Mouse (Mus musculus) MEL (cell line): ENCODE results near the gene Fyn.

Source experiments
- CHD1 ChIP-seq: IDR thresholded peaks from 2 replicates; pipeline ENCODE4 v1.6.1; 2012; ENCODE audit warnings: low read depth, mild to moderate bottlenecking, inconsistent platforms, low read length, improper control_type of control experiment
- CTCF ChIP-seq, 3 experiments: IDR thresholded peaks in 2 of 3; conservative IDR thresholded peaks in 1 of 3; 2 replicates each; pipeline ENCODE4 v1.5.1; 2011 to 2012; ENCODE audit warnings: low read length in 3 of 3, low read depth in 2 of 3, mild to moderate bottlenecking in 2 of 3, improper control_type of control experiment in 1 of 3, inconsistent platforms in 1 of 3, mixed read lengths in 1 of 3, moderate library complexity in 1 of 3; ENCODE audit not compliant: control insufficient read depth in 1 of 3, insufficient read depth in 1 of 3, poor library complexity in 1 of 3, severe bottlenecking in 1 of 3
- E2F4 ChIP-seq: IDR thresholded peaks from 2 replicates; pipeline ENCODE4 v1.6.1; 2011; ENCODE audit warnings: low read depth, low read length, improper control_type of control experiment, borderline replicate concordance
- EP300 ChIP-seq, 2 experiments: IDR thresholded peaks; 2 replicates each; pipeline ENCODE4 v1.6.1; 2011; ENCODE audit warnings: improper control_type of control experiment in 2 of 2, low read length in 2 of 2, low read depth in 1 of 2, mild to moderate bottlenecking in 1 of 2
- ETS1 ChIP-seq: IDR thresholded peaks from 2 replicates; pipeline ENCODE4 v1.6.1; 2012; ENCODE audit warnings: low read depth, mild to moderate bottlenecking, inconsistent platforms, low read length, improper control_type of control experiment, moderate library complexity
- GATA1 ChIP-seq: IDR thresholded peaks from 2 replicates; pipeline ENCODE4 v1.6.1; 2011; ENCODE audit warnings: low read depth, low read length, improper control_type of control experiment
- MAX ChIP-seq: IDR thresholded peaks from 2 replicates; pipeline ENCODE4 v1.6.1; 2011; ENCODE audit warnings: low read length, improper control_type of control experiment
- MYC ChIP-seq: IDR thresholded peaks from 2 replicates; pipeline ENCODE4 v1.6.1; 2011; ENCODE audit warnings: low read depth, mild to moderate bottlenecking, low read length, improper control_type of control experiment, moderate library complexity
- NELFE ChIP-seq: IDR thresholded peaks from 2 replicates; pipeline ENCODE4 v1.6.1; 2011; ENCODE audit warnings: low read depth, low read length, improper control_type of control experiment
- POLR2A ChIP-seq, 2 experiments: IDR thresholded peaks; 2 replicates each; pipeline ENCODE4 v1.6.1; 2011 to 2012; ENCODE audit warnings: low read length in 2 of 2, mild to moderate bottlenecking in 2 of 2, control low read depth in 1 of 2, improper control_type of control experiment in 1 of 2, low read depth in 1 of 2, moderate library complexity in 1 of 2; ENCODE audit not compliant: control insufficient read depth in 1 of 2, insufficient read depth in 1 of 2, poor library complexity in 1 of 2
- RCOR1 ChIP-seq: IDR thresholded peaks from 2 replicates; pipeline ENCODE4 v1.6.1; 2012; ENCODE audit warnings: low read depth, mild to moderate bottlenecking, inconsistent platforms, low read length, improper control_type of control experiment
- TCF12 ChIP-seq: IDR thresholded peaks from 2 replicates; pipeline ENCODE4 v1.6.1; 2014; ENCODE audit warnings: low read depth, mild to moderate bottlenecking, inconsistent platforms, low read length, improper control_type of control experiment, moderate library complexity
- UBTF ChIP-seq: IDR thresholded peaks from 2 replicates; pipeline ENCODE4 v1.6.1; 2012; ENCODE audit warnings: low read depth, mild to moderate bottlenecking, inconsistent platforms, low read length, improper control_type of control experiment, moderate library complexity, borderline replicate concordance; ENCODE audit not compliant: insufficient read depth
- ZC3H11A ChIP-seq: IDR thresholded peaks from 2 replicates; pipeline ENCODE4 v1.6.1; 2012; ENCODE audit warnings: low read depth, mild to moderate bottlenecking, inconsistent platforms, low read length, improper control_type of control experiment

DNA sequence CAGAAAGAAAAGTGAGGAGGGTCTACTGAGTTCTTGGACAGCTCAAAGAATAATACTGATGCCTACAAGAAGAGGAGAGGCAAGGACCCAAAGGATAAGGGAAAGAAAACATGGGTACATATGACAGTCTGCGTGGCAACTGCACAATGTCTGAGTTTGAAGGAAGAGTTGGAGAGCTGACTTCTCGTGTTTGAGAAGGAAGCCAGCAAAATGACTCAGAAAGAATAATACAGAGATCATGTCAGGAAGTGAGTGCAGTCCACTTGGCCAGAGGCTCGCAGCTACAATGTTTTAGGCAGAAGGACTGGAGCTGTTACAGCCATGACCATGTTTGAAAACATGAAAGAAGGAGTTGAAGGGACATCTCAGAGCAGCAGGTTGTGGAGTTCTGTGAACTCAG is 190.7 kb downstream of the Fyn start:
- TF ChIP-seq POLR2A (IDR thresholded peaks at IDR 0.05; ENCODE audit: control insufficient read depth in 1 of 2, insufficient read depth in 1 of 2, low read depth in 1 of 2, low read length in 2 of 2, poor library complexity in 1 of 2) (no peak), CTCF (IDR thresholded peaks at IDR 0.05 in 2 of 3, conservative IDR thresholded peaks at IDR 0.05 in 1 of 3; ENCODE audit: control insufficient read depth in 1 of 3, insufficient read depth in 1 of 3, low read depth in 2 of 3, low read length in 3 of 3, poor library complexity in 1 of 3, severe bottlenecking in 1 of 3) (no peak), UBTF (no peak), MAX (no peak), RCOR1 (no peak), CHD1 (no peak), TCF12 (no peak), E2F4 (no peak), NELFE (no peak), ZC3H11A (no peak), EP300 (IDR thresholded peaks at IDR 0.05; ENCODE audit: low read depth in 1 of 2, low read length in 2 of 2) (no peak), MYC (no peak), ETS1 (no peak), GATA1 (no peak)
